Mouse (Mus musculus) brain, embryonic 14.5 days (tissue): ENCODE measurements around the gene Ube3b. TPM values are rescaled to one million over a fixed set of nuclear protein-coding genes. Genes with fewer than 3 reads are reported as not detected.
A peak's percentile ranks its signal among the peaks of the same experiment; 100 is the strongest.

ENCODE experiments used
- DNase-seq: peaks from one replicate; pipeline ENCODE4 v3.0.0-alpha.2; 2011; ENCODE audit warnings: low read depth
- CTCF ChIP-seq: fragments of 200-500 bp; IDR thresholded peaks from 2 replicates; pipeline ENCODE4 v1.5.1; 2012; ENCODE audit warnings: inconsistent platforms, mild to moderate bottlenecking, moderate library complexity, borderline replicate concordance; ENCODE audit not compliant: insufficient read depth, insufficient read length; ENCODE audit errors: extremely low read depth
- POLR2A ChIP-seq: fragments of 200-500 bp; IDR thresholded peaks from 2 replicates; pipeline ENCODE4 v1.6.1; 2012; ENCODE audit warnings: mild to moderate bottlenecking, inconsistent platforms, borderline replicate concordance; ENCODE audit not compliant: poor library complexity, insufficient read depth, insufficient read length, severe bottlenecking; ENCODE audit errors: extremely low read depth
- polyA plus RNA-seq: library from polyadenylated mRNA; depleted of rRNA; stranded (reverse); fragments of >200 nt; gene quantifications from 2 replicates; pipeline ENCODE4 v1.2.3, GENCODE M21; 2012

Gene Ube3b
- polyA plus RNA-seq, 1 experiment: 66.4 TPM

GRCm38 (mm10) chr5:114416855-114417254 is 36.4 kb downstream of the Ube3b start:
- TF ChIP-seq POLR2A: no peak
- TF ChIP-seq CTCF: no peak
- DNase-seq: no peak

DNA sequence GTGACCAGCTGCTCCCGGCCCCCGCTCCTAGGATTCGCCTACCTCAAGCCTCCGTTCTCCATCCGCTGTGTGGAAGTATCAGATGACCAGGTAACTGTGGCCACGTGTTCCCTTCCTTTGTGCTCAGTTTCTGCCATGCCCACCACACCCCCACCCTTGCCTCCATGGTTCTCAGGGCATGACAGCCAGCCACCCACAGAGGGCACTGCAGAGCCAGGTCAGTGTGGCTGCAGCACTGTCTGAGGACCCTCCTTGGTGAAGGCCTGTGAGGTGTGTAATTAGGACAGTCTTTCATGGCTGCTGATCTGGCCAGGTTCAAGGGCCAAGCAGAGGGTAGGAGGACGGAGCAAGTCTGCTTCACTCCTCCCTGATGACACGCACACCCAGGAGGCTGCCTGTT is 38.1 kb downstream of the Ube3b start:
- peak; percentile 29 for DNase-seq
- TF ChIP-seq CTCF (peak; percentile 61; the same call in 1 of the 2 replicates), POLR2A (no peak)

- DNase-seq: no peak
- TF ChIP-seq POLR2A: no peak
- TF ChIP-seq CTCF: no peak
Measured at GRCm38 (mm10) chr5:114421561-114422298, 41.3 kb downstream of the Ube3b start.

DNA sequence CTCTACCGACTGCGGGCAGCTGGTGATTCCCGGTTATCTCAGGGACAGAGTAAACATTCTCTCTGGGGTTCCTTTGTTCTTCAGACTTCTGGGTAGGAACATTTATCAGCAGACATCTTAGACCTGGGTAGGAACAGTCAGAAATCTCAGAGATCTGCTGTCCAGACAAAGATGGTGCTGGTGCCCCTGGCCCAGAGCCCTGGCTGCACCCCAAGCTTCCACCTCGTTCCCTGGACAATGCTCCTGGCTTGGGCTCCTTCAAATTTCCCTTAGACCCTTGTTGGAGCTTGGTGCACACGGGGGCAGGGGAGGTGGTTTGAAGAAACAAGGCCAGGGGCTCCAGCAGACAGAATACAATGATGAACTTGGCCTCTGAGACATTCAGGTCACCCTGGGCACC is 42.2 kb downstream of the Ube3b start:
- no peak for DNase-seq
- TF ChIP-seq POLR2A (no peak), CTCF (no peak)

DNA sequence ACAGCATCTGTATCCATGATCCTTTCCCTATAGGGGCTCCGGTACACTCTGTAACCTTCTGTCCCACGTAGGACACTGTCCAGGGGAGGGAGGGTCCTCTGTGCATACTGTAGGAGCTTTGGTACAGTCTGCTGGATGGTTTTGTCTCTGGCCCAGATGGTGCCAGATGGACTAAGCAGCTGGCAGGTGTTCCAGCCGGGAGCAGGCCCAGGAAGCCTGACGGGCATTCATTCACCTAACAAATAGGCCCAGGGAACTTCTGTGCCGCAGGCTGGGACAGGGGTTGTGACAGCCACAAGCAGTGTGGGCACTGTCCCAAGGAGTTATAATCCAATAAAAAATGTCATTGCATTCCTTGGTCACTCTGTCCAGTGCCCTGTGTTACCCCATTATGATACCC is 43.6 kb downstream of the Ube3b start:
- TF ChIP-seq CTCF (no peak), POLR2A (no peak)
- DNase-seq: peak; percentile 47

GRCm38 (mm10) chr5:114426732-114427131 is 46.3 kb downstream of the Ube3b start:
- no peak for DNase-seq
- no peak for TF ChIP-seq POLR2A
- TF ChIP-seq CTCF: no peak

GRCm38 (mm10) chr5:114428621-114429020 is 48.2 kb downstream of the Ube3b start:
- no peak for DNase-seq
- TF ChIP-seq POLR2A: no peak

DNA sequence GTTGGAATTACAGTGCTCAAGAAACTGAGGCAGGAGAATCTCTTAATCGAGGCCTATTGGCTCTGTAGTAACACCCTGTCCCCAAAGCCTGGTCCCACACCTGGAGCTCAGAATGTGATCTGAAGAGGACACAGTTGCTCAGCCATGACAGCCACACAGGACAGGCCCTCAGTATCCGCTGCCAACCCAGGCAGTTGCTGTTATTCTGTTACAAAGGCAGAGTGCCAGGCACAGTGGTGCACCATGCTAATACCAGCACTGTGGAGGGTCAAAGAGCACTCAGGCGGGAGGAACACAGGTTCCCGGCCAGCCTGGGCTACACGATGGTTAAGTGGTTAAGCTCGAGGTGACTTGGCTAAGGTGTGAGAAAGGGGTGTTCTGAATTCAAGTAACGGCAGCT is 49.4 kb downstream of the Ube3b start:
- DNase-seq: no peak
- TF ChIP-seq CTCF (no peak), POLR2A (no peak)

DNA sequence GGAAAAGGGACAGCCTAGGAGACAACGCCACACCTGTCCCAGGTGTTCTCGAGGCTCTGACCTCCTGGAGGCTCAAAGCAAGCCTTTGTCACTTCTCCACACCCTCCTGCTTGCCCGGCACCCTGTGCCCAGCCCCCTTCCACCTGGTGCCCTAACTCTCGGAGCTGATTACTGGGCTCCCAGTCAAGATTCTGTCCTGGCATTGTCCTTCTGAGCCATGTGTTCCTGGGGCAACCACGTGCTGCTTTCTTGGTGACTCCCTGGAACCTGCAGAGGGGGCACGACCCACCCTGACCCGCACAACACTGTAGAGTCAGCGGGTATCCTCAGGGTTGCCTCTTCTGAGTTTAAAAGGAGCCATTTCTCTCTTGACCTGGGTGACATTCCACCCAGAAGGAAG is 54.0 kb downstream of the Ube3b start:
- no peak for TF ChIP-seq CTCF
- TF ChIP-seq POLR2A: no peak
- no peak for DNase-seq

GRCm38 (mm10) chr5:114435588-114435987 is 55.2 kb downstream of the Ube3b start:
- DNase-seq: no peak
- TF ChIP-seq CTCF (no peak), POLR2A (no peak)

- TF ChIP-seq CTCF: no peak
- TF ChIP-seq POLR2A: peak; percentile 45; the same call in 1 of the 2 replicates
- DNase-seq: peak; percentile 100
Measured at GRCm38 (mm10) chr5:114443566-114444367, 63.4 kb downstream of the Ube3b start, which contains the start of the genes Mmab and Mvk. Gene Mmab (minus strand): TSS chr5:114444060. Gene Mvk (plus strand): TSS chr5:114444269.
